In genomic region chr8:70360769-70361168, GRCm38 (mm10) we compare ENCODE assay signal across 10 mouse cellular contexts. TPM values are rescaled to one million over a fixed set of nuclear protein-coding genes. Genes with fewer than 3 reads are reported as not detected.
DNase-seq lines count a peak whose midpoint lies in the region; ATAC-seq lines count a peak whose summit lies in the region.
"Had no signal": no experiment of that assay in that cellular context is flagged by ENCODE, and none has a peak within 500 bp of the region (broad histone marks: within the 10 kb centered on the region; RNA-seq: fewer than 3 reads in every experiment).

No protein-coding gene starts in this region.

- no peak overlapping the region for H3K9ac ChIP-seq in lung, embryonic 16.5 days (ENCODE audit: low read length)
- H3K9ac ChIP-seq in hindbrain, embryonic 14.5 days = no peak overlapping the region

- no peaks in the 10 kb centered on the region for H3K9me3 ChIP-seq in lung, embryonic 16.5 days (ENCODE audit: control insufficient read depth, low read length)
- no peaks in the 10 kb centered on the region for H3K9me3 ChIP-seq in hindbrain, embryonic 14.5 days (ENCODE audit: control insufficient read depth, low read length)
- no peaks in the 10 kb centered on the region for H3K9me3 ChIP-seq in heart, embryonic 10.5 days

- H3K27ac ChIP-seq in lung, embryonic 16.5 days (ENCODE audit: low read length) = no peak overlapping the region
- no peak overlapping the region for H3K27ac ChIP-seq in hindbrain, embryonic 14.5 days
- no peak overlapping the region for H3K27ac ChIP-seq in heart, embryonic 10.5 days

- no peak for ATAC-seq in cerebellum, adult (ENCODE audit: insufficient number of reproducible peaks, low FRiP score, low TSS enrichment)
- peak; percentile 49 for ATAC-seq in lung, embryonic 16.5 days (ENCODE audit: low read depth)
- ATAC-seq in hindbrain, embryonic 14.5 days (ENCODE audit: low FRiP score) = no peak

- WGBS in lung, embryonic 16.5 days = 50% methylated on average over 4 of the region's 4 CpGs
- 58% methylated on average over 4 of the region's 4 CpGs for WGBS in hindbrain, embryonic 14.5 days
- 46% methylated on average over 4 of the region's 4 CpGs for WGBS in heart, embryonic 10.5 days

- no peaks in the 10 kb centered on the region for H3K27me3 ChIP-seq in lung, embryonic 16.5 days (ENCODE audit: control insufficient read depth, insufficient read depth, low read depth, low read length)
- no peaks in the 10 kb centered on the region for H3K27me3 ChIP-seq in hindbrain, embryonic 14.5 days (ENCODE audit: control insufficient read depth, insufficient read depth, low read length)
- peaks cover 12% of the 10 kb centered on the region; the same call in 1 of the 2 replicates for H3K27me3 ChIP-seq in heart, embryonic 10.5 days (ENCODE audit: insufficient read depth, poor library complexity, severe bottlenecking)

- no peak overlapping the region for H3K4me3 ChIP-seq in lung, embryonic 16.5 days (ENCODE audit: low read length)
- H3K4me3 ChIP-seq in hindbrain, embryonic 14.5 days (replicated peaks; ENCODE audit: low read length) = no peak overlapping the region
- H3K4me3 ChIP-seq in heart, embryonic 10.5 days = no peak overlapping the region

- no peaks in the 10 kb centered on the region for H3K36me3 ChIP-seq in lung, embryonic 16.5 days (ENCODE audit: control insufficient read depth, insufficient read depth, low read length)
- H3K36me3 ChIP-seq in hindbrain, embryonic 14.5 days (replicated peaks; ENCODE audit: control insufficient read depth, insufficient read depth) = no peaks in the 10 kb centered on the region
- H3K36me3 ChIP-seq in heart, embryonic 10.5 days = no peaks in the 10 kb centered on the region
- H3K36me3 ChIP-seq: G1E had no signal

- peaks cover 3% of the 10 kb centered on the region; the same call in 1 of the 2 replicates for H3K4me1 ChIP-seq in lung, embryonic 16.5 days (replicated peaks; ENCODE audit: control insufficient read depth, insufficient read depth, low read length)
- no peaks in the 10 kb centered on the region for H3K4me1 ChIP-seq in hindbrain, embryonic 14.5 days (replicated peaks; ENCODE audit: control insufficient read depth, insufficient read depth, low read length)
- no peaks in the 10 kb centered on the region for H3K4me1 ChIP-seq in heart, embryonic 10.5 days

- H3K4me2 ChIP-seq in lung, embryonic 16.5 days (ENCODE audit: low read depth, low read length) = no peak overlapping the region
- H3K4me2 ChIP-seq in hindbrain, embryonic 14.5 days (replicated peaks) = no peak overlapping the region

- peak; percentile 42 to 62 for DNase-seq in cerebellum, postnatal 14 days
- no peak for DNase-seq in lung, adult 18-20 months
- DNase-seq in embryo, embryonic 9.5 days (ENCODE audit: extremely low spot score) = peak; percentile 39
- peak; percentile 40 for DNase-seq in thymus, postnatal 14 days
- DNase-seq in hindbrain, embryonic 14.5 days (ENCODE audit: low spot score) = no peak
- no peak for DNase-seq in heart, embryonic 10.5 days (ENCODE audit: low spot score)
- DNase-seq: right cerebral cortex, postnatal 14 days had no signal

RNA-seq across cellular contexts. Expression of gene Upf1, which starts 7.7 kb away (rescaled TPM):
- 8.7 and 10.5 TPM in 2 replicates for polyA plus RNA-seq in lung, embryonic 16.5 days (2015; fragmentation: Nextera tagmentation; extraction: Ambion mirVana)
- 17.3 and 17.9 TPM in 2 replicates for polyA plus RNA-seq in hindbrain, embryonic 14.5 days (2014; fragmentation: Nextera tagmentation; extraction: Ambion mirVana)
- 14.5 and 19.8 TPM in 2 replicates for polyA plus RNA-seq in heart, embryonic 10.5 days (2016; fragmentation: Nextera tagmentation; extraction: Ambion mirVana)

RNA-seq across cellular contexts. Expression of gene Comp, which starts 12.6 kb away (rescaled TPM):
- polyA plus RNA-seq in lung, embryonic 16.5 days (2015; fragmentation: Nextera tagmentation; extraction: Ambion mirVana) = 0.68 and 0.75 TPM in 2 replicates
- 0.10 and 0.27 TPM in 2 replicates for polyA plus RNA-seq in hindbrain, embryonic 14.5 days (2014; fragmentation: Nextera tagmentation; extraction: Ambion mirVana)
- polyA plus RNA-seq in heart, embryonic 10.5 days (2016; fragmentation: Nextera tagmentation; extraction: Ambion mirVana) = 0.43 and 1.2 TPM in 2 replicates

RNA-seq across cellular contexts. Expression of gene Gdf1, which starts 31.2 kb away (rescaled TPM):
- 0.40 and 1.4 TPM in 2 replicates for polyA plus RNA-seq in lung, embryonic 16.5 days (2015; fragmentation: Nextera tagmentation; extraction: Ambion mirVana)
- 0.23 and 3.2 TPM in 2 replicates for polyA plus RNA-seq in hindbrain, embryonic 14.5 days (2014; fragmentation: Nextera tagmentation; extraction: Ambion mirVana)
- 1.9 and 4.2 TPM in 2 replicates for polyA plus RNA-seq in heart, embryonic 10.5 days (2016; fragmentation: Nextera tagmentation; extraction: Ambion mirVana)
- polyA plus RNA-seq: G1E had no signal

RNA-seq across cellular contexts. Expression of gene Cers1, which starts 45.2 kb away (rescaled TPM):
- polyA plus RNA-seq in lung, embryonic 16.5 days (2015; fragmentation: Nextera tagmentation; extraction: Ambion mirVana) = 2.4 and 3.0 TPM in 2 replicates
- 42.9 TPM in 2 replicates for polyA plus RNA-seq in hindbrain, embryonic 14.5 days (2014; fragmentation: Nextera tagmentation; extraction: Ambion mirVana)
- polyA plus RNA-seq in heart, embryonic 10.5 days (2016; fragmentation: Nextera tagmentation; extraction: Ambion mirVana) = 1.4 TPM in 2 replicates
- polyA plus RNA-seq: G1E had no signal

RNA-seq across cellular contexts. Expression of gene Cope, which starts 58.5 kb away (rescaled TPM):
- 325 and 349 TPM in 2 replicates for polyA plus RNA-seq in lung, embryonic 16.5 days (2015; fragmentation: Nextera tagmentation; extraction: Ambion mirVana)
- 256 and 288 TPM in 2 replicates for polyA plus RNA-seq in hindbrain, embryonic 14.5 days (2014; fragmentation: Nextera tagmentation; extraction: Ambion mirVana)
- 379 and 398 TPM in 2 replicates for polyA plus RNA-seq in heart, embryonic 10.5 days (2016; fragmentation: Nextera tagmentation; extraction: Ambion mirVana)

Comparison
In these comparisons a context has a peak if more than half of its experiments do, and no peak if none do; other contexts are left out.
1. DNase-seq: peak in cerebellum, postnatal 14 days (2 of 2), embryo, embryonic 9.5 days (single experiment) and thymus, postnatal 14 days (single experiment); none in lung, adult 18-20 months (0 of 2), hindbrain, embryonic 14.5 days (single experiment) and heart, embryonic 10.5 days (single experiment).